ENCODE assay signal across 8 mouse cellular contexts in the genomic region with DNA sequence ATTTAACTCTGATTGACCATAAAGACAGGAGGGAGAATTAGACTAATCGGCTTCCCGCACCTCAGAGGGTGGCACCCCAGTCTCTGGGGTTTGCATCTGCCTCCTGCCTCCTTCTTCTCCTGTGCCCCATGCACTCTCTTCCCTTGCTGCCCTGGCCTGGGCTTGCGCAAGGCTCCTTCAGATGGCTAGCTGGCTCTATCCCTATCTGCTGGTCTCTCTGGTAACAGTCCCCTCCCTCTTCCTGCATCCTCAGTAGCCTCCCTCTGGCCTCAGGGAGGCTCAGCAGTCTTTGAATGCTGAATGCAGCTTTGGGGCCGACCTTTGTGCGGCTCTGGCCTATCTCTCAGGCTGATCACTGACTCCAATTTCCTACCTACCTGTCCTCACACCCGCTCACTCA. TPM values are rescaled to one million over a fixed set of nuclear protein-coding genes. Genes with fewer than 3 reads are reported as not detected.
DNase-seq lines count a peak whose midpoint lies in the region; ATAC-seq and TF ChIP-seq lines count a peak whose summit lies in the region.

No protein-coding gene starts in this region.

- H3K9ac ChIP-seq in heart, embryonic 16.5 days (ENCODE audit: low read length) = no peak overlapping the region

- no peak for TF ChIP-seq CTCF in layer of hippocampus, adult 2 months (conservative IDR thresholded peaks at IDR 0.05)

- H3K27ac ChIP-seq in layer of hippocampus, adult 2 months = peak overlapping the region; percentile 29; the same call in 1 of the 2 replicates
- H3K27ac ChIP-seq in heart, embryonic 16.5 days (ENCODE audit: low read length) = no peak overlapping the region

- peaks cover 13% of the 10 kb centered on the region; the same call in 1 of the 2 replicates for H3K36me3 ChIP-seq in heart, embryonic 16.5 days (ENCODE audit: control insufficient read depth, insufficient read depth)

- H3K27me3 ChIP-seq in heart, embryonic 16.5 days (ENCODE audit: control insufficient read depth, insufficient read depth, low read length) = no peaks in the 10 kb centered on the region

- WGBS in heart, embryonic 16.5 days = 46% methylated on average over 6 of the region's 6 CpGs

- no peaks in the 10 kb centered on the region for H3K9me3 ChIP-seq in heart, embryonic 16.5 days (replicated peaks; ENCODE audit: control insufficient read depth, low read length)

- no peak overlapping the region for H3K4me2 ChIP-seq in heart, embryonic 16.5 days (ENCODE audit: low read depth, low read length)

- DNase-seq in layer of hippocampus, adult 2 months (ENCODE audit: low spot score in 2 of 2) = no peak
- no peak for DNase-seq in layer of hippocampus, postnatal 25 days (ENCODE audit: extremely low spot score in 1 of 2, low spot score in 1 of 2)
- DNase-seq in embryo, embryonic 11 days = peak; percentile 27
- DNase-seq in testis, postnatal 14 days (ENCODE audit: low spot score) = no peak
- no peak for DNase-seq in thymus, postnatal 36 days
- no peak for DNase-seq in thymus, postnatal 10 days (ENCODE audit: low spot score in 2 of 2)

- peak; percentile 73 for ATAC-seq in heart, embryonic 16.5 days (replicated peaks; ENCODE audit: extremely low read depth, insufficient read depth, low FRiP score)
- peak; percentile 66 for ATAC-seq in megakaryocyte, adult 5-6 weeks (ENCODE audit: poor library complexity, severe bottlenecking)

- peaks cover 9% of the 10 kb centered on the region; the same call in 1 of the 2 replicates for H3K4me1 ChIP-seq in heart, embryonic 16.5 days (ENCODE audit: control insufficient read depth, insufficient read depth, low read length)

- no peak overlapping the region for H3K4me3 ChIP-seq in layer of hippocampus, adult 2 months
- H3K4me3 ChIP-seq in heart, embryonic 16.5 days (ENCODE audit: low read length) = no peak overlapping the region

RNA-seq across cellular contexts. Expression of gene Tamm41, which starts 30.7 kb away (rescaled TPM):
- 10 to 100 TPM; 18.6 to 20.9 TPM for total RNA-seq in layer of hippocampus, adult 2 months (2021)
- total RNA-seq in layer of hippocampus, postnatal 25 days (2021) = 10 to 100 TPM; 17.3 to 19.2 TPM
- polyA plus RNA-seq in heart, embryonic 16.5 days (2015; fragmentation: Nextera tagmentation; extraction: Ambion mirVana) = 33.2 and 36.5 TPM in 2 replicates
- total RNA-seq in megakaryocyte, adult 5-6 weeks (2015) = 22.9 and 24.9 TPM in 2 replicates
- total RNA-seq in megakaryocyte, adult 5-6 weeks (2017) = 29.5 and 31.2 TPM in 2 replicates

RNA-seq across cellular contexts. Expression of gene Vgll4, which starts 37.2 kb away (rescaled TPM):
- 10 to 100 TPM; 44.2 to 44.8 TPM for total RNA-seq in layer of hippocampus, adult 2 months (2021)
- total RNA-seq in layer of hippocampus, postnatal 25 days (2021) = 10 to 100 TPM; 43.2 to 48.7 TPM
- polyA plus RNA-seq in heart, embryonic 16.5 days (2015; fragmentation: Nextera tagmentation; extraction: Ambion mirVana) = 65.3 and 68.0 TPM in 2 replicates
- 9.4 and 9.7 TPM in 2 replicates for total RNA-seq in megakaryocyte, adult 5-6 weeks (2015)
- total RNA-seq in megakaryocyte, adult 5-6 weeks (2017) = 26.4 and 29.7 TPM in 2 replicates
